Mouse (Mus musculus) cortical plate, adult 2 months (tissue): ENCODE measurements around the gene Ube2f. TPM values are rescaled to one million over a fixed set of nuclear protein-coding genes. Genes with fewer than 3 reads are reported as not detected.
A peak's percentile ranks its signal among the peaks of the same experiment; 100 is the strongest.

ENCODE experiments used
- H3K27ac ChIP-seq: fragments of 200-500 bp; 2 replicates; pipeline ENCODE4 v1.5.1; 2012; ENCODE audit warnings: low read length, control low read depth, inconsistent platforms; ENCODE audit not compliant: insufficient read depth
- H3K4me1 ChIP-seq: fragments of 200-500 bp; 2 replicates; pipeline ENCODE4 v1.6.1; 2011; ENCODE audit warnings: low read length; ENCODE audit not compliant: control insufficient read depth, insufficient read depth
- H3K4me3 ChIP-seq: fragments of 200-500 bp; 2 replicates; pipeline ENCODE4 v1.5.1; 2011; ENCODE audit warnings: mild to moderate bottlenecking, low read length, control low read depth; ENCODE audit not compliant: insufficient read depth
- CTCF ChIP-seq: fragments of 200-500 bp; IDR thresholded peaks from 2 replicates; pipeline ENCODE4 v1.5.1; 2011; ENCODE audit warnings: mild to moderate bottlenecking, control low read depth, low read length; ENCODE audit not compliant: insufficient read depth; ENCODE audit errors: extremely low read depth
- POLR2A ChIP-seq: fragments of 200-500 bp; IDR thresholded peaks from 2 replicates; pipeline ENCODE4 v1.6.1; 2011; ENCODE audit warnings: mild to moderate bottlenecking, low read length, control low read depth; ENCODE audit not compliant: insufficient read depth; ENCODE audit errors: extremely low read depth
- polyA plus RNA-seq: library from polyadenylated mRNA; depleted of rRNA; stranded (reverse); fragments of >200 nt; gene quantifications from 2 replicates; pipeline ENCODE4 v1.2.3, GENCODE M21; 2012

Ube2f gene
- polyA plus RNA-seq, 1 experiment: 65.7 TPM

- Histone ChIP-seq H3K27ac (no peak overlapping the region), H3K4me1 (no peaks in the 10 kb centered on the region), H3K4me3 (no peak overlapping the region)
- TF ChIP-seq POLR2A: no peak
- no peak for TF ChIP-seq CTCF
These were observed 19.0 kb upstream of the Ube2f start for GRCm38 (mm10) chr1:91231142-91231541.

- no peak for TF ChIP-seq CTCF
- TF ChIP-seq POLR2A: no peak
- no peak overlapping the region for H3K4me3 ChIP-seq
- H3K4me1 ChIP-seq: no peaks in the 10 kb centered on the region
- no peak overlapping the region for H3K27ac ChIP-seq
These were observed 18.2 kb upstream of the Ube2f start for GRCm38 (mm10) chr1:91231896-91232295.

GRCm38 (mm10) chr1:91235395-91235794 lies 14.7 kb upstream of the Ube2f start:
- no peak overlapping the region for H3K27ac ChIP-seq
- H3K4me1 ChIP-seq: no peaks in the 10 kb centered on the region
- TF ChIP-seq CTCF (no peak), POLR2A (no peak)
- no peak overlapping the region for H3K4me3 ChIP-seq

GRCm38 (mm10) chr1:91237676-91238075 lies 12.4 kb upstream of the Ube2f start:
- no peaks in the 10 kb centered on the region for H3K4me1 ChIP-seq
- H3K27ac ChIP-seq: no peak overlapping the region
- no peak for TF ChIP-seq POLR2A
- no peak for TF ChIP-seq CTCF
- H3K4me3 ChIP-seq: no peak overlapping the region

- TF ChIP-seq POLR2A: no peak
- TF ChIP-seq CTCF: peak; percentile 62
- Histone ChIP-seq H3K4me1 (no peaks in the 10 kb centered on the region), H3K27ac (no peak overlapping the region), H3K4me3 (no peak overlapping the region)
These were observed 11.0 kb upstream of the Ube2f start for GRCm38 (mm10) chr1:91239112-91239511.

GRCm38 (mm10) chr1:91239800-91240199 lies 10.3 kb upstream of the Ube2f start:
- no peak overlapping the region for H3K27ac ChIP-seq
- H3K4me3 ChIP-seq: no peak overlapping the region
- TF ChIP-seq POLR2A (no peak), CTCF (no peak)
- H3K4me1 ChIP-seq: no peaks in the 10 kb centered on the region

GRCm38 (mm10) chr1:91240685-91241084 lies 9.4 kb upstream of the Ube2f start:
- TF ChIP-seq CTCF: no peak
- no peak for TF ChIP-seq POLR2A
- Histone ChIP-seq H3K4me3 (no peak overlapping the region), H3K27ac (no peak overlapping the region)

GRCm38 (mm10) chr1:91241249-91241648 lies 8.9 kb upstream of the Ube2f start:
- TF ChIP-seq POLR2A (no peak), CTCF (no peak)
- Histone ChIP-seq H3K27ac (no peak overlapping the region), H3K4me3 (no peak overlapping the region), H3K4me1 (no peaks in the 10 kb centered on the region)

More at GRCm38 (mm10) chr1:91240685-91241084, 9.4 kb upstream of the Ube2f start:
- H3K4me1 ChIP-seq: no peaks in the 10 kb centered on the region

- H3K27ac ChIP-seq: no peak overlapping the region
- TF ChIP-seq POLR2A (no peak), CTCF (no peak)
- no peak overlapping the region for H3K4me3 ChIP-seq
- peaks cover 7% of the 10 kb centered on the region for H3K4me1 ChIP-seq
These were observed 1.9 kb upstream of the Ube2f start for GRCm38 (mm10) chr1:91248242-91248641.

GRCm38 (mm10) chr1:91248970-91249369 lies 1.1 kb upstream of the Ube2f start:
- Histone ChIP-seq H3K4me3 (peak overlapping the region; percentile 40; the same call in 1 of the 2 replicates), H3K27ac (no peak overlapping the region), H3K4me1 (peaks cover 7% of the 10 kb centered on the region)
- no peak for TF ChIP-seq CTCF
- no peak for TF ChIP-seq POLR2A
